Mouse (Mus musculus) forebrain, embryonic 16.5 days (tissue): ENCODE measurements around the gene Rwdd3. TPM values are rescaled to one million over a fixed set of nuclear protein-coding genes. Genes with fewer than 3 reads are reported as not detected.

Experiments used
- ATAC-seq: fragments of 200-750 bp; cut with Nextera tagmentation; 2 replicates; pipeline ENCODE4 v1.8.0; 2017; ENCODE audit warnings: mild to moderate bottlenecking, moderate library complexity
- H3K27ac ChIP-seq: fragments of 300-500 bp; sonication (generic); 2 replicates; pipeline ENCODE4 v1.5.1; 2014; ENCODE audit warnings: low read length, control low read depth
- H3K27me3 ChIP-seq: fragments of 300-500 bp; sonication (generic); replicated peaks from 2 replicates; pipeline ENCODE4 v1.6.1; 2014; ENCODE audit warnings: low read length; ENCODE audit not compliant: control insufficient read depth, insufficient read depth
- H3K36me3 ChIP-seq: fragments of 300-500 bp; sonication (generic); 2 replicates; pipeline ENCODE4 v1.6.1; 2014; ENCODE audit not compliant: control insufficient read depth, insufficient read depth
- H3K4me1 ChIP-seq: fragments of 300-500 bp; sonication (generic); replicated peaks from 2 replicates; pipeline ENCODE4 v1.6.1; 2014; ENCODE audit warnings: low read length; ENCODE audit not compliant: control insufficient read depth, insufficient read depth
- H3K4me2 ChIP-seq: fragments of 300-500 bp; sonication (generic); 2 replicates; pipeline ENCODE4 v1.6.1; 2014; ENCODE audit warnings: mild to moderate bottlenecking, low read length, control low read depth
- H3K4me3 ChIP-seq: fragments of 300-500 bp; sonication (generic); replicated peaks from 2 replicates; pipeline ENCODE4 v1.5.1; 2014; ENCODE audit warnings: mild to moderate bottlenecking, low read length, control low read depth
- H3K9ac ChIP-seq: fragments of 300-500 bp; sonication (generic); replicated peaks from 2 replicates; pipeline ENCODE4 v1.6.1; 2014; ENCODE audit warnings: low read depth, low read length, control low read depth
- H3K9me3 ChIP-seq: fragments of 300-500 bp; sonication (generic); 2 replicates; pipeline ENCODE4 v1.6.1; 2016; ENCODE audit warnings: low read length; ENCODE audit not compliant: control insufficient read depth
- WGBS: fragments of 180-500 bp; shearing (Covaris S2); extraction: QIAGEN DNeasy Blood & Tissue Kit; methylation state at CpG from one replicate; pipeline ENCODE4 v1.1.7; 2014; 5-methylcytosine and 5-hydroxymethylcytosine counted together
- polyA plus RNA-seq: library from polyadenylated mRNA; unstranded; fragments of >200 nt; fragmentation: Nextera tagmentation; extraction: Ambion mirVana; gene quantifications from 2 replicates; pipeline ENCODE4 v1.2.1, GENCODE M21; 2015

Rwdd3 gene
- 18.5 and 23.2 TPM in 2 replicates for polyA plus RNA-seq

DNA sequence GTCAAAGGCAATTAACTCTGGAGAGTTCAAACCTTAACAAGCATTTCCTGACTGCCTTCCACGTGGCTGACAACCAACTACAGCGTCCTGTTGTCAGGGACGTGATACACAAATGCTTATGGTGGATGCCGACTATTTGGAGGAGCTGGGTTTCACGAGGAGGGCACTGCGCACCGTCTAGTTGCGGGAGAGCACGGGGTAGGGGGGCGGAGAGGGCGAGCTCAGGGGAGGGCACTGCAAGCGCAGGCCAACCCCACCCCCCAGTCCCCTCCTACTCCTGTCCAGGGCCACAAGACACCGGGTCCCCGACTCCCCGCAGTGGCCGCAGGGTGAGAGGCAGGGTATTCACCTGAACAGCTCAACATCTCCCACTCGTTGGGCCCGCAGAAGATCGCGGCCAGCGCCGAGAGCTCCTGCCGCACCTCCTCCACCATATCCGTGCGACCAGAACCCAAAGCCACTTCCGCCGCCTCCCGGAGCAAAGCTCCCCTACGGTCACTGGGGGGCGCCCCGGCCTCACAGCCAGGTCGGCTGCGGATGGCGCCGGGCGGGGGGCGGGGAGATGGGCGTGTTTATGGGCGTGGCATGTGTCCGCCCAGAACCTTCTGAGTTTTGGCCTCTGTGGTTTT lies at the start of gene Rwdd3:
Gene Rwdd3, minus strand, starts transcription at position 453 of the 629 bp plus-strand sequence.
- Histone ChIP-seq H3K36me3 (no peaks in the 10 kb centered on the region), H3K9me3 (peaks cover 3% of the 10 kb centered on the region; the same call in 1 of the 2 replicates), H3K4me1 (peaks cover 2% of the 10 kb centered on the region; the same call in 1 of the 2 replicates), H3K4me3 (peak within 1 kb of the TSS; percentile 63), H3K27me3 (no peaks in the 10 kb centered on the region), H3K9ac (peak within 1 kb of the TSS; percentile 76), H3K27ac (peak within 1 kb of the TSS; percentile 52; the same call in 1 of the 2 replicates), H3K4me2 (peak within 1 kb of the TSS; percentile 66)
- peak; percentile 93 for ATAC-seq
- under 1% methylated on average over 40 of the region's 40 CpGs for WGBS

DNA sequence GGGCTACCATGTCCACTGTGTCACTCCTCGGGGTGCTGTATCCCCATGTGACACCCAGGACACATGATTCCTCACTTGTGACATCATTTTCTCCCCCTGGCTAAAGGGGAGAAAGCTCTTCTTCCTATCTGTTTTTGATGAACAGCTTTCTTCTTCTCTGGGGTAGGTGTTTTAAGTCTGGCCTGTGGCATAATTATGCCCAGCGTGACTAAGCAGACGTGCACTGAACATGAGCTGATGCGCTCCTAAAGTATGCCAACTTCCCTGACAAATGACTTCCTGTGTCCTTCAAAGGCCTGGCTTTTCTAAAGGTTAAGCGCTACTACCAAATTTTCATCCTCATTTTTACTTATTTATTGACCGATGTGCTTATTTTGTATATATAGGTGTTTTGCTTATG lies 45.5 kb upstream of the Rwdd3 start:
- no peak for ATAC-seq
- no peak overlapping the region for H3K9ac ChIP-seq
- H3K9me3 ChIP-seq, result no peaks in the 10 kb centered on the region
- H3K4me2 ChIP-seq, result no peak overlapping the region
- H3K27ac ChIP-seq, result no peak overlapping the region
- WGBS, result 91% methylated on average over 6 of the region's 6 CpGs
- H3K4me3 ChIP-seq, result no peak overlapping the region
- H3K4me1 ChIP-seq, result no peaks in the 10 kb centered on the region
- no peaks in the 10 kb centered on the region for H3K27me3 ChIP-seq
- no peaks in the 10 kb centered on the region for H3K36me3 ChIP-seq

DNA sequence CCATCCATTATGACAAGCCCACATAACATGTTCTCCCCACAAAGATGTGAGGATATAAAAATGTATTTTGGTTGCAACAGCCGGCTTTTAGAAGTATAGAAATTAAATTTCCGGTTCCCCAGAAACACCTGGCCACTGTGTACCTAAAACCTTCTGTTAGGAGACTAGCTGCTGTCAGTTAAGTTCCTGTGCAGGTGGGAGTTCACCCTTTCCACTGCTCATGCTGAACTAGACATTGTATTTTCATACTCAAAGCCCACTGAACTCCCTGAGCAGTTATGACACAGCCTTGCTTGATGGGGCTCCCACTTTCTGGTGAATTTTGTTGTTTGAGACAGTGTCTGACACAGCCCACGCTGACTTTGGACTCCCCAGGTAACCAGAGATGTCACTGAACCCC lies 42.0 kb upstream of the Rwdd3 start:
- Histone ChIP-seq H3K27ac (no peak overlapping the region), H3K9ac (no peak overlapping the region), H3K9me3 (no peaks in the 10 kb centered on the region), H3K27me3 (no peaks in the 10 kb centered on the region), H3K4me2 (no peak overlapping the region), H3K4me1 (no peaks in the 10 kb centered on the region), H3K36me3 (no peaks in the 10 kb centered on the region), H3K4me3 (no peak overlapping the region)
- no peak for ATAC-seq
- 88% methylated on average over 3 of the region's 3 CpGs for WGBS

DNA sequence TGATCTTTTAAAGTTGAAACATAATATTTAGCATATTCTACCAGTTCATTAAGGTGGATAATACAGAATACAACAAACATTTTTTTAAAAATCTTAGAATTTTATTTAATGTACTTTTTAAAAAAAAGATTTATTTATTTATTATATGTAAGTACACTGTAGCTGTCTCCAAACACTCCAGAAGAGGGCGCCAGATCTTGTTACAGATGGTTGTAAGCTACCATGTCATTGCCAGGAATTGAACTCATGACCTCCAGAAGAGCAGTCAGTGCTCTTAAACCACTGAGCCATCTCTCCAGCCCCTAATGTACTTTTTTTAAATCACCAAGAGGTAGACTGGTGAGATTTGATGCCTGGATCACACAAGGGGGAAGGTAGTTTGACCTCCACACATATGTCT lies 40.7 kb upstream of the Rwdd3 start:
- Histone ChIP-seq H3K4me1 (no peaks in the 10 kb centered on the region), H3K27ac (no peak overlapping the region), H3K9ac (no peak overlapping the region), H3K4me2 (no peak overlapping the region), H3K27me3 (no peaks in the 10 kb centered on the region), H3K9me3 (no peaks in the 10 kb centered on the region), H3K4me3 (no peak overlapping the region), H3K36me3 (no peaks in the 10 kb centered on the region)
- no peak for ATAC-seq
- 59% methylated on average over 1 of the region's 1 CpGs for WGBS

DNA sequence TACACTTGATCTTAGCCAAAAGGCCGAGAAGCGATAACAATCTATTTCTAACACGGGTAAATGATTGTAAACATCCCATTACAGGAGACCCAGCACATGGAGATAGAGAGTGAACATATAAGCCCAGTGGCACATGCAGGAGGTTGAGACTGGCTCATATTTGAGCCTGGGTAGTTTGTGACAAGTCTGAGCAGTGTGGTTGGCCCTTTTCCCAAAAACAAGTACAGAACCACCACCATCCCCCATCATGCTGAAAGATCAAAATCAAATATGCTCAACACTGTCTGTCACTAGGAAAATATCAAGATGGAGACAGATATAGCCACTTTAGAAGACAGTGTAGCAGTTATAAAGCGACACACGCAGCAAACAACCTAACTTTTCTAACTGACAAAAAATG lies 37.5 kb upstream of the Rwdd3 start:
- Histone ChIP-seq H3K27ac (no peak overlapping the region), H3K9ac (no peak overlapping the region), H3K4me3 (no peak overlapping the region), H3K4me1 (no peaks in the 10 kb centered on the region), H3K9me3 (no peaks in the 10 kb centered on the region), H3K36me3 (no peaks in the 10 kb centered on the region), H3K27me3 (no peaks in the 10 kb centered on the region), H3K4me2 (no peak overlapping the region)
- ATAC-seq, result no peak
- WGBS, result 90% methylated on average over 5 of the region's 5 CpGs

DNA sequence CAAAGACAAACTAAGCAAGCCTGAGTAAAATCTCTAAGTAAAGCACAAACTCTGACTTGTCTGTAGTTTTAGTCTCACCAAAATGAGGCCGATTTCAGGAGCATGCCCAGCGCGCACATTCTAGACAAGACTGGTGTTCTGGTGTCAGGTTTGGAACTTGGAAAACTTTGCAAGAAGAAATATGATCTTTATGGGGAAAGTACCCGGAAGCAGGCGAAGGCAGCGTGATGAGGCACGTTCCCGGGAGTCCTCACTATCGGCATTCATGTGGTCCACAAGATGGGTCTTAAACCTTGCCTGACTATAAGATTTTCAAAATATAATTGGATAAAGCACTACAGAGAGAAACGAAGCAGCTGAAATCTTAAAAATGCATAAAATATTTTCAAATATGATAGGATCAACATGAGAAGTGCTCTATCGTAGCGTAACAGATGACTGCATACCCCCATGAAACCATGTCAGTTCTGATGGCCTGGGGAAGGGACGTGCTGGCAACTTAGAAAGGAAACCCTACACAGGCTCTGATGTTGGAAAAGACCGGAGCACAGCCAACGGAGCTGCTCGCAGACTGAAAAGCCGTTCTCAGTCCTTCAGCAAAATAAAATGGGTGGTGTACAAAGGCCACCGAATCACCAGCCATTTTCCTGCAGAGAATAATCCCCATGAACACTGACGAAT lies 34.8 kb upstream of the Rwdd3 start:
- Histone ChIP-seq H3K9me3 (no peaks in the 10 kb centered on the region), H3K4me2 (no peak overlapping the region), H3K36me3 (no peaks in the 10 kb centered on the region), H3K4me1 (no peaks in the 10 kb centered on the region; the same call in 1 of the 2 replicates), H3K9ac (no peak overlapping the region), H3K27ac (no peak overlapping the region), H3K4me3 (no peak overlapping the region), H3K27me3 (no peaks in the 10 kb centered on the region)
- WGBS, result 90% methylated on average over 19 of the region's 19 CpGs
- no peak for ATAC-seq

DNA sequence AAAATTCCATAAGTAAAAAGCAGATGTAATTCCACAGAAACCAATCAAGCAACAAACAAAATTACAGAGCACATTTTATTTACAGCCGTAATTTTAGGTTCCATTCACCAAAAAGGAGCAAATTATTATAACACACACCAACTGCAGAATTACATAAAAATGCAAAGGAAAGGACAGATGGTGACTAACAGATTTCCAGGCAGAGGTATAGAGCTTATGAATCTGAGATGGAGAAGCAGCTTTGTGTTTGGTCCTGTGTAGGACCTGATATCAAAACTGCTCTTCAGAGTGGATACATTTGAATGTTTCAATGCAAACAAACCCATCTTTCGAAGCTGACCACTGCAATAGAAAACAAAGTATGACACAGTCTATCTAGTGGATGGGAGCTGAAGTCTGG lies 31.1 kb upstream of the Rwdd3 start:
- H3K4me1 ChIP-seq, result no peaks in the 10 kb centered on the region; the same call in 1 of the 2 replicates
- H3K27ac ChIP-seq, result no peak overlapping the region
- no peak overlapping the region for H3K9ac ChIP-seq
- ATAC-seq, result no peak
- 76% methylated on average over 2 of the region's 2 CpGs for WGBS
- no peak overlapping the region for H3K4me2 ChIP-seq
- no peaks in the 10 kb centered on the region for H3K36me3 ChIP-seq
- no peaks in the 10 kb centered on the region for H3K27me3 ChIP-seq
- H3K9me3 ChIP-seq, result no peaks in the 10 kb centered on the region
- H3K4me3 ChIP-seq, result no peak overlapping the region

DNA sequence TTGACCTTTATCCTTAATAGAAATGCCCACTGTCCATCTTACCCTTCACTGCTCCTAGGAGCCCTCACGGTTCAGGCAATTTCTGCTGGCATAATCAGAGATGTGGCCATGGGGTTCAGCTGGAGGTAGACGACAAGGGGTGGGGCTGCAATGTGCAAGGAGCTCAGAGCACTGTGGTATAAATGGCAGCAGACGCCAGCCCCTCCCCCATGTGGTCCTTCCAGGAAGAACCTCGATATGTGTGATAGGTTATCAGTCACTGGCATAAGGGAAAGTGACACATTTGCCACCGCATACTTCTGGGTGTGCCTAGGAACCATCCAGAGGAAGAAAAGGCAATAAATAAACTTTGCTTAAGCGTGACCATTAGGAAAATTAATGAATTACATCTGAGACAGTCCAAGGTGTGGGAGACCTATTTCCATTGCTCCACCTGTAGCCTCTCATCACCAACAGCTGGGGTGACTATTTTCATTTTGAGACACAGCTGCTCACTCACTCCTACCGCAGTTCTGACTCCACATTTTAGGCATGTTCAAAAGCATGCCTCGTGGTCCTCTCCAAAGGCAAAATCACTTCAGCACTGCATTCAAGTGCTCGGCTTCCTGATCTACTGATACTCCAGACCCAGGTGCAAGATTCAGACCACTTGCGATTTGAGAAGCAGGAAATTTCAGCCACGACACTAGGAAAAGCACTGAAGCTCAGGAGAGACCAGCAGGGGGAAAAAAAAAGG lies 29.7 kb upstream of the Rwdd3 start:
- Histone ChIP-seq H3K27ac (no peak overlapping the region), H3K27me3 (no peaks in the 10 kb centered on the region), H3K9ac (no peak overlapping the region), H3K4me3 (no peak overlapping the region), H3K4me2 (no peak overlapping the region), H3K9me3 (no peaks in the 10 kb centered on the region), H3K4me1 (no peaks in the 10 kb centered on the region; the same call in 1 of the 2 replicates), H3K36me3 (no peaks in the 10 kb centered on the region)
- ATAC-seq, result no peak
- 72% methylated on average over 11 of the region's 11 CpGs for WGBS

DNA sequence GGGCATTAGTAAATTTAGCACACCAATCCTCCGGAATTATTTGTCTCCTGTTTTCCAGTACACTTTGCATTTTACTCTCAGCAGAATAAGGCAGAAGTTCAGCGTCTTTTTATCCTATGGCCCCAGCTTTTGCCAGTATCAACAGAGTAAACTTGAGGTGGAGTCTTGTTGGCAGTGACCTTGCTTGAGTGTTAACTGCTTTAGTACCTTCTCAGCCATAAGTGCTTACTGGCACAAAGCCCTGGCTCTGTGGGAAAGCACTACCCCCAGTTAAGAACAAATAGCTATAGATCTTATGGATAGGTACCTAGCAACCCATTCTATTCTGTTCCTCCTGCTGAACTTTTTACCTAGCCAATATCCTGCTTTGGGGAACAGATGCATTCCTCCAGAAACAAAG lies 17.7 kb upstream of the Rwdd3 start:
- no peak for ATAC-seq
- H3K4me3 ChIP-seq, result no peak overlapping the region
- no peaks in the 10 kb centered on the region for H3K27me3 ChIP-seq
- H3K4me2 ChIP-seq, result no peak overlapping the region
- H3K9me3 ChIP-seq, result no peaks in the 10 kb centered on the region
- 91% methylated on average over 2 of the region's 2 CpGs for whole genome bisulfite sequencing
- H3K4me1 ChIP-seq, result no peaks in the 10 kb centered on the region
- no peak overlapping the region for H3K27ac ChIP-seq
- no peaks in the 10 kb centered on the region for H3K36me3 ChIP-seq
- no peak overlapping the region for H3K9ac ChIP-seq
